Mouse (Mus musculus) myocyte (in vitro differentiated cells): ENCODE data around the gene AI182371.

Experiments used
- MYOG ChIP-seq, 3 experiments: IDR thresholded peaks; one replicate each; pipeline ENCODE4 v1.6.1; 2011; ENCODE audit warnings: control low read depth in 2 of 3, low read depth in 2 of 3, mild to moderate bottlenecking in 2 of 3; ENCODE audit not compliant: insufficient read length in 2 of 3, control insufficient read depth in 1 of 3, insufficient read depth in 1 of 3
- POLR2A ChIP-seq: IDR thresholded peaks from one replicate; pipeline ENCODE4 v1.6.1; 2011; ENCODE audit warnings: low read depth, mild to moderate bottlenecking, control low read depth, moderate library complexity; ENCODE audit not compliant: insufficient read length
- USF1 ChIP-seq: IDR thresholded peaks from one replicate; pipeline ENCODE4 v1.6.1; 2011; ENCODE audit warnings: low read depth, mild to moderate bottlenecking, control low read depth, moderate library complexity

GRCm38 (mm10) chr2:35141673-35142072 lies 40.3 kb upstream of the AI182371 start:
- TF ChIP-seq POLR2A: no peak
- no peak for TF ChIP-seq USF1
- no peak for TF ChIP-seq MYOG (IDR thresholded peaks at IDR 0.05; ENCODE audit: control insufficient read depth in 1 of 3, insufficient read depth in 1 of 3, insufficient read length in 2 of 3, low read depth in 2 of 3)
